In genomic region chr2:32322754-32323741, GRCm38 (mm10) we compare ENCODE assay signal across 14 mouse cellular contexts. TPM values are rescaled to one million over a fixed set of nuclear protein-coding genes. Genes with fewer than 3 reads are reported as not detected.
DNase-seq lines count a peak whose midpoint lies in the region; ATAC-seq lines count a peak whose summit lies in the region.
"Had no signal": no experiment of that assay in that cellular context is flagged by ENCODE, and none has a peak within 500 bp of the region (broad histone marks: within the 10 kb centered on the region; RNA-seq: fewer than 3 reads in every experiment).

No protein-coding gene starts in this region.

- no peak for ATAC-seq in embryonic facial prominence, embryonic 15.5 days (ENCODE audit: insufficient number of reproducible peaks, low FRiP score, low TSS enrichment, low read depth)
- ATAC-seq in hindbrain, embryonic 16.5 days, result peak; percentile 78
- ATAC-seq in neural tube, embryonic 13.5 days (ENCODE audit: low read depth), result peak; percentile 62
- ATAC-seq: activated CD4-positive, CD25-positive, alpha-beta regulatory T cell, adult 4 months had no signal

- peaks cover 63% of the 10 kb centered on the region for H3K4me1 ChIP-seq in embryonic facial prominence, embryonic 15.5 days
- H3K4me1 ChIP-seq in hindbrain, embryonic 16.5 days (ENCODE audit: control insufficient read depth, insufficient read depth, low read depth, low read length), result peaks cover 5% of the 10 kb centered on the region
- H3K4me1 ChIP-seq in neural tube, embryonic 13.5 days (replicated peaks), result peaks cover 37% of the 10 kb centered on the region

- no peaks in the 10 kb centered on the region for H3K27me3 ChIP-seq in embryonic facial prominence, embryonic 15.5 days
- no peaks in the 10 kb centered on the region; the same call in 1 of the 2 replicates for H3K27me3 ChIP-seq in hindbrain, embryonic 16.5 days (replicated peaks; ENCODE audit: control insufficient read depth, insufficient read depth, low read length)
- peaks cover 16% of the 10 kb centered on the region for H3K27me3 ChIP-seq in neural tube, embryonic 13.5 days

- intact Hi-C loops in left cerebral cortex, postnatal 14 days (cut with DNase I), result no loop called here
- intact Hi-C loops in heart, postnatal 36 days (cut with DNase I), result no loop called here

- H3K9ac ChIP-seq in embryonic facial prominence, embryonic 15.5 days, result no peak overlapping the region
- H3K9ac ChIP-seq in hindbrain, embryonic 16.5 days (ENCODE audit: low read depth, low read length), result peak overlapping the region; percentile 20; the same call in 1 of the 2 replicates
- no peak overlapping the region for H3K9ac ChIP-seq in neural tube, embryonic 13.5 days

- peak; percentile 46 to 77 for DNase-seq in left cerebral cortex, postnatal 14 days (ENCODE audit: low spot score in 2 of 2)
- DNase-seq in left cerebral cortex, adult 11 months (ENCODE audit: low spot score), result no peak
- no peak for DNase-seq in kidney, adult 11 months
- no peak for DNase-seq in heart, postnatal 36 days
- DNase-seq in urinary bladder, postnatal 25 days (ENCODE audit: low spot score), result no peak
- DNase-seq: cerebellum, postnatal 36 days; gastrocnemius, postnatal 10 days; kidney, postnatal 25 days; lung, adult 18-20 months had no signal

- H3K4me2 ChIP-seq in embryonic facial prominence, embryonic 15.5 days (replicated peaks), result no peak overlapping the region
- peak overlapping the region; percentile 18 for H3K4me2 ChIP-seq in hindbrain, embryonic 16.5 days (ENCODE audit: low read length)
- H3K4me2 ChIP-seq in neural tube, embryonic 13.5 days, result peak overlapping the region; percentile 39

- H3K4me3 ChIP-seq in embryonic facial prominence, embryonic 15.5 days (replicated peaks), result no peak overlapping the region
- no peak overlapping the region for H3K4me3 ChIP-seq in hindbrain, embryonic 16.5 days (ENCODE audit: low read length)
- no peak overlapping the region for H3K4me3 ChIP-seq in neural tube, embryonic 13.5 days
- H3K4me3 ChIP-seq: megakaryocyte, embryonic 14.5 days had no signal

- WGBS in embryonic facial prominence, embryonic 15.5 days, result 67% methylated on average over 7 of the region's 7 CpGs
- WGBS in hindbrain, embryonic 16.5 days, result 43% methylated on average over 7 of the region's 7 CpGs
- WGBS in neural tube, embryonic 13.5 days, result 53% methylated on average over 7 of the region's 7 CpGs

- peaks cover 15% of the 10 kb centered on the region for H3K36me3 ChIP-seq in embryonic facial prominence, embryonic 15.5 days
- peaks cover 3% of the 10 kb centered on the region; the same call in 1 of the 2 replicates for H3K36me3 ChIP-seq in hindbrain, embryonic 16.5 days (ENCODE audit: control insufficient read depth, insufficient read depth, low read length)
- peaks cover 23% of the 10 kb centered on the region; the same call in 1 of the 2 replicates for H3K36me3 ChIP-seq in neural tube, embryonic 13.5 days

- H3K9me3 ChIP-seq in embryonic facial prominence, embryonic 15.5 days (replicated peaks), result no peaks in the 10 kb centered on the region
- no peaks in the 10 kb centered on the region for H3K9me3 ChIP-seq in hindbrain, embryonic 16.5 days (ENCODE audit: control insufficient read depth, low read length)
- no peaks in the 10 kb centered on the region for H3K9me3 ChIP-seq in neural tube, embryonic 13.5 days
- H3K9me3 ChIP-seq: megakaryocyte, embryonic 14.5 days had no signal

- 0 out of 2 replicates have a peak overlapping the region, but pooled peaks have one; percentile 60 for H3K27ac ChIP-seq in embryonic facial prominence, embryonic 15.5 days (replicated peaks)
- H3K27ac ChIP-seq in hindbrain, embryonic 16.5 days (ENCODE audit: low read depth, low read length), result peak overlapping the region; percentile 77
- peak overlapping the region; percentile 83 for H3K27ac ChIP-seq in neural tube, embryonic 13.5 days (replicated peaks)

RNA-seq across cellular contexts. Expression of gene Ciz1, which starts 29.1 kb away (rescaled TPM):
- total RNA-seq in left cerebral cortex, postnatal 14 days (2021), result 10 to 100 TPM; 69.5 to 79.0 TPM
- 54.6 and 57.3 TPM in 2 replicates for polyA plus RNA-seq in embryonic facial prominence, embryonic 15.5 days (2015; fragmentation: Nextera tagmentation; extraction: Ambion mirVana)
- 41.1 and 57.5 TPM in 2 replicates for polyA plus RNA-seq in hindbrain, embryonic 16.5 days (2015; fragmentation: Nextera tagmentation; extraction: Ambion mirVana)
- 49.9 and 51.1 TPM in 2 replicates for polyA plus RNA-seq in neural tube, embryonic 13.5 days (2015; fragmentation: Nextera tagmentation; extraction: Ambion mirVana)
- total RNA-seq in heart, postnatal 36 days (2021), result 10 to 100 TPM; 25.0 to 33.3 TPM

RNA-seq across cellular contexts. Expression of gene Dnm1, which starts 30.1 kb away (rescaled TPM):
- 1,000 to 10,000 TPM; 1,093 to 1,153 TPM for total RNA-seq in left cerebral cortex, postnatal 14 days (2021)
- 30.7 and 31.5 TPM in 2 replicates for polyA plus RNA-seq in embryonic facial prominence, embryonic 15.5 days (2015; fragmentation: Nextera tagmentation; extraction: Ambion mirVana)
- polyA plus RNA-seq in hindbrain, embryonic 16.5 days (2015; fragmentation: Nextera tagmentation; extraction: Ambion mirVana), result 71.2 and 79.0 TPM in 2 replicates
- 44.3 and 47.0 TPM in 2 replicates for polyA plus RNA-seq in neural tube, embryonic 13.5 days (2015; fragmentation: Nextera tagmentation; extraction: Ambion mirVana)
- total RNA-seq in heart, postnatal 36 days (2021), result 1 to 10 TPM; 4.0 TPM
- polyA plus RNA-seq: activated CD4-positive, CD25-positive, alpha-beta regulatory T cell, adult 4 months had no signal

RNA-seq across cellular contexts. Expression of gene Swi5, which starts 35.2 kb away (rescaled TPM):
- total RNA-seq in left cerebral cortex, postnatal 14 days (2021), result 100 to 1,000 TPM; 204 to 219 TPM
- 450 and 462 TPM in 2 replicates for polyA plus RNA-seq in embryonic facial prominence, embryonic 15.5 days (2015; fragmentation: Nextera tagmentation; extraction: Ambion mirVana)
- 378 and 447 TPM in 2 replicates for polyA plus RNA-seq in hindbrain, embryonic 16.5 days (2015; fragmentation: Nextera tagmentation; extraction: Ambion mirVana)
- 432 and 483 TPM in 2 replicates for polyA plus RNA-seq in neural tube, embryonic 13.5 days (2015; fragmentation: Nextera tagmentation; extraction: Ambion mirVana)
- 100 to 1,000 TPM; 188 to 208 TPM for total RNA-seq in heart, postnatal 36 days (2021)

RNA-seq across cellular contexts. Expression of gene Golga2, which starts 35.9 kb away (rescaled TPM):
- total RNA-seq in left cerebral cortex, postnatal 14 days (2021), result 10 to 100 TPM; 78.9 to 83.9 TPM
- 31.6 and 33.9 TPM in 2 replicates for polyA plus RNA-seq in embryonic facial prominence, embryonic 15.5 days (2015; fragmentation: Nextera tagmentation; extraction: Ambion mirVana)
- 25.5 and 30.1 TPM in 2 replicates for polyA plus RNA-seq in hindbrain, embryonic 16.5 days (2015; fragmentation: Nextera tagmentation; extraction: Ambion mirVana)
- polyA plus RNA-seq in neural tube, embryonic 13.5 days (2015; fragmentation: Nextera tagmentation; extraction: Ambion mirVana), result 27.8 and 30.0 TPM in 2 replicates
- 10 to 100 TPM; 74.5 to 78.2 TPM for total RNA-seq in heart, postnatal 36 days (2021)

RNA-seq across cellular contexts. Expression of gene 1110008P14Rik, which starts 58.7 kb away (rescaled TPM):
- total RNA-seq in left cerebral cortex, postnatal 14 days (2021), result 100 to 1,000 TPM; 265 to 282 TPM
- polyA plus RNA-seq in embryonic facial prominence, embryonic 15.5 days (2015; fragmentation: Nextera tagmentation; extraction: Ambion mirVana), result 71.6 and 71.9 TPM in 2 replicates
- polyA plus RNA-seq in hindbrain, embryonic 16.5 days (2015; fragmentation: Nextera tagmentation; extraction: Ambion mirVana), result 161 and 196 TPM in 2 replicates
- polyA plus RNA-seq in neural tube, embryonic 13.5 days (2015; fragmentation: Nextera tagmentation; extraction: Ambion mirVana), result 101 and 135 TPM in 2 replicates
- 10 to 100 TPM; 43.9 to 44.3 TPM for total RNA-seq in heart, postnatal 36 days (2021)

Comparison
In these comparisons a context has a peak if more than half of its experiments do, and no peak if none do; other contexts are left out.
1. DNase-seq: peak in left cerebral cortex, postnatal 14 days (2 of 2); none in left cerebral cortex, adult 11 months (single experiment), kidney, adult 11 months (single experiment), heart, postnatal 36 days (0 of 2) and urinary bladder, postnatal 25 days (single experiment).
2. Peak in every context shown above with its lines, with median percentiles within 50 percentile points of each other: H3K27ac ChIP-seq.